Mouse (Mus musculus) heart, embryonic 11.5 days (tissue): Measurements from ENCODE around the gene Anks1. TPM values are rescaled to one million over a fixed set of nuclear protein-coding genes. Genes with fewer than 3 reads are reported as not detected.

Experiments
- ATAC-seq: fragments of 200-750 bp; cut with Nextera tagmentation; replicated peaks from 2 replicates; pipeline ENCODE4 v1.8.0; 2017; ENCODE audit warnings: moderate library complexity; ENCODE audit not compliant: insufficient number of reproducible peaks, low FRiP score, low TSS enrichment
- H3K27ac ChIP-seq: fragments of 300-500 bp; sonication (generic); 2 replicates; pipeline ENCODE4 v1.5.1; 2014; ENCODE audit warnings: mild to moderate bottlenecking, low read depth, low read length
- H3K27me3 ChIP-seq: fragments of 300-500 bp; sonication (generic); 2 replicates; pipeline ENCODE4 v1.6.1; 2014; ENCODE audit warnings: mild to moderate bottlenecking, low read length, mixed read lengths; ENCODE audit not compliant: control insufficient read depth, insufficient read depth
- H3K36me3 ChIP-seq: fragments of 300-500 bp; sonication (generic); 2 replicates; pipeline ENCODE4 v1.6.1; 2014; ENCODE audit warnings: mild to moderate bottlenecking, low read length, moderate library complexity, mixed read lengths; ENCODE audit not compliant: control insufficient read depth, insufficient read depth
- H3K4me1 ChIP-seq: fragments of 300-500 bp; sonication (generic); 2 replicates; pipeline ENCODE4 v1.6.1; 2014; ENCODE audit warnings: low read length; ENCODE audit not compliant: control insufficient read depth, insufficient read depth
- H3K4me2 ChIP-seq: fragments of 300-500 bp; sonication (generic); 2 replicates; pipeline ENCODE4 v1.6.1; 2014; ENCODE audit warnings: mild to moderate bottlenecking, moderate library complexity
- H3K4me3 ChIP-seq: fragments of 300-500 bp; sonication (generic); 2 replicates; pipeline ENCODE4 v1.5.1; 2014; ENCODE audit warnings: low read depth, low read length
- H3K9ac ChIP-seq: fragments of 300-500 bp; sonication (generic); 2 replicates; pipeline ENCODE4 v1.6.1; 2014; ENCODE audit warnings: mild to moderate bottlenecking, low read depth, low read length, moderate library complexity
- H3K9me3 ChIP-seq: fragments of 300-500 bp; sonication (generic); replicated peaks from 2 replicates; pipeline ENCODE4 v1.6.1; 2016; ENCODE audit warnings: low read length; ENCODE audit not compliant: control insufficient read depth
- WGBS: fragments of 180-500 bp; shearing (Covaris S2); extraction: QIAGEN DNeasy Blood & Tissue Kit; methylation state at CpG from one replicate; pipeline ENCODE4 v1.1.7; 2014; ENCODE audit not compliant: insufficient replicate concordance; 5-methylcytosine and 5-hydroxymethylcytosine counted together
- polyA plus RNA-seq: library from polyadenylated mRNA; unstranded; fragments of >200 nt; fragmentation: Nextera tagmentation; extraction: Ambion mirVana; gene quantifications from 2 replicates; pipeline ENCODE4 v1.2.1, GENCODE M21; 2014

The Anks1 gene
- polyA plus RNA-seq, 1 experiment from 2014 or later = 6.9 TPM

- Histone ChIP-seq H3K9me3 (no peaks in the 10 kb centered on the region), H3K27ac (no peak overlapping the region), H3K4me1 (peaks cover 2% of the 10 kb centered on the region; the same call in 1 of the 2 replicates), H3K27me3 (no peaks in the 10 kb centered on the region), H3K4me3 (no peak overlapping the region), H3K4me2 (no peak overlapping the region), H3K36me3 (peaks cover 24% of the 10 kb centered on the region), H3K9ac (no peak overlapping the region)
- 76% methylated on average over 19 of the region's 19 CpGs for WGBS
- ATAC-seq = no peak
Observed at GRCm38 (mm10) chr17:27886499-27887210, 22.5 kb upstream of the Anks1 start.

- Histone ChIP-seq H3K4me3 (peak overlapping the region; percentile 98), H3K4me2 (peak overlapping the region; percentile 97), H3K9ac (peak overlapping the region; percentile 93), H3K27ac (peak overlapping the region; percentile 66), H3K27me3 (no peaks in the 10 kb centered on the region), H3K4me1 (peaks cover 5% of the 10 kb centered on the region), H3K36me3 (peaks cover 3% of the 10 kb centered on the region), H3K9me3 (no peaks in the 10 kb centered on the region)
- under 1% methylated on average over 45 of the region's 45 CpGs for WGBS
- ATAC-seq = peak; percentile 58; the same call in 1 of the 2 replicates
Observed at GRCm38 (mm10) chr17:27907512-27908205, 1.4 kb upstream of the Anks1 start.

DNA sequence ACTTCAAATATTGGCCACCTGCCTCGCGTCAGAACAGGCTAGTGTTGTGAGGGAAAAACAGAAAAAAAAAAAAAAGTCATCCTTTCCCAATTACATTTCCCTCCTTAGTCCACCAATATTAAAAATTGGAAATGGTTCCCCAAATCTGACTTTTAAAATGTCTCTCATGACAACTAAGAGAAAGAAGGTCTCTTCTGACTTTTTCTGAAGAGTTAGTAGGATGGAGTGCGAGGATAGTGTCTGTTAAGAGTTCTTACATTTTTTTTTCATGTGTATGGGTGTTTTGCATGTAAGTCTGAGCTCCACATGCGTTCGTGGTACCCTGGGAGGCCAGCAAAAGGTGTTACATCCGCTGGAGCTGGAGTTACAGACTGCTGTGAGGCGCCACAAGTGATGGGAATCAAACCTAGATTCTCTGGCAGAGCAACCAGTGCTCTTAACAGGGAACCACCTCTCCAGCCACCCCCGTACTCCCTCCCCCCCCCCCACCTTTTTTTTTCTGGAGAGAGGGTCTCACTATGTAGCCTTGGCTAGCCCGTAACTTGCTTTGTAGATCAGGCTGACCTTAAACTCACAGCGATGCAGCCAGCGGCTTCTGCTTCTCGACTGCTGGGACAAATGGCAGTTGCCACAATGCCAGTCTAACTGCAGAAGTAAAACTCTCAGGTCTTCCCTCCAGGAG lies 759 bp upstream of the Anks1 start:
- H3K36me3 ChIP-seq = no peaks in the 10 kb centered on the region; the same call in 1 of the 2 replicates
- peak overlapping the region; percentile 66 for H3K27ac ChIP-seq
- no peaks in the 10 kb centered on the region for H3K27me3 ChIP-seq
- peak overlapping the region; percentile 98 for H3K4me3 ChIP-seq
- ATAC-seq = 0 out of 2 replicates have a peak, but pooled peaks have one; percentile 3
- H3K9ac ChIP-seq = peak overlapping the region; percentile 93
- H3K4me1 ChIP-seq = peaks cover 5% of the 10 kb centered on the region
- under 1% methylated on average over 12 of the region's 12 CpGs for WGBS
- H3K4me2 ChIP-seq = peak overlapping the region; percentile 97
- no peaks in the 10 kb centered on the region for H3K9me3 ChIP-seq

GRCm38 (mm10) chr17:27909622-27910500 lies 755 bp downstream of the Anks1 start, which contains the start of gene Taf11:
TSS of gene Taf11 (minus strand) at chr17:27909844.
- Histone ChIP-seq H3K4me3 (peak within 1 kb of the TSS; percentile 98), H3K27me3 (no peaks in the 10 kb centered on the region), H3K4me1 (peaks cover 5% of the 10 kb centered on the region), H3K9me3 (no peaks in the 10 kb centered on the region), H3K9ac (peak within 1 kb of the TSS; percentile 87), H3K27ac (peak within 1 kb of the TSS; percentile 66), H3K36me3 (no peaks in the 10 kb centered on the region; the same call in 1 of the 2 replicates), H3K4me2 (peak within 1 kb of the TSS; percentile 97)
- ATAC-seq = peak; percentile 33; the same call in 1 of the 2 replicates
- WGBS = 1% methylated on average over 51 of the region's 53 CpGs

DNA sequence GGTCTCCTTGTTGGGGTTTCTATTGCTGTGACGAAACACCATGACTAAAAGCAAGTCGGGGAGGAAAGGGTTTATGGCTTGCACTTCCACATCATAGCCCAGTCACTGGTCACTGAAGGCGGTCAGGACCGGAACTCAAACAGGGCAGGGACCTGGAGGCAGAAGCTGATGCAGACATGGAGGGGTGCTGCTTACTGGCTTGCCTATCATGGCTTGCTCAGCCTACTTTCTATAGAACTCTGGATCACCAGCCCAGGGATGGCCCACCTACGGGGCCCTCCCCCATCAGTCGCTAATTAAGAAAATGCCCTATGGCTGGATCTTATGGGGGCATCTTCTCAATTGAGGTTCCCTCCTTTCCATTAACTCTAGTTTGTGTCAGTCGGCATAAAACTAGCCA lies 2.3 kb downstream of the Anks1 start:
- Histone ChIP-seq H3K27ac (no peak overlapping the region), H3K9ac (no peak overlapping the region), H3K4me2 (no peak overlapping the region), H3K4me3 (no peak overlapping the region), H3K9me3 (no peaks in the 10 kb centered on the region), H3K4me1 (peaks cover 5% of the 10 kb centered on the region), H3K27me3 (no peaks in the 10 kb centered on the region), H3K36me3 (no peaks in the 10 kb centered on the region)
- no peak for ATAC-seq
- WGBS = 83% methylated on average over 7 of the region's 7 CpGs

DNA sequence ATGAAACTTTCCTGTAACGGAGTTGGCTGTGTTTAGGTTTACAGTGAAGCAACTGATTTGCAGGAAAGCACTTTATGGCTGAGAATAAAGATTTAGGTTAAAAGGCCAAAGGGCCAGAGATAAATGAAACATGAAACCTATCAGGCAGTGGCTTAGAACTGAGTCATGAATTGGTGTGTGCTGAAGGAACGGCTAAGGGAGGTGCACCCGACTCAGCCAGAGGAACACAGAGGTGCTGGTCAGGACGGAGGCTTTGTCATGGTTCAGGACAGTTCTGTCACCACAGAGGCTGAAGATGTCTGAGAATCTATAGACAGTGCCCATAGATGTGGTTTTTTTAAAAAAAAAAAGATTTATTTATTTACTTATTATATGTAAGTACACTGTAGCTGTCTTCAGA lies 5.6 kb downstream of the Anks1 start:
- H3K4me1 ChIP-seq = peaks cover 5% of the 10 kb centered on the region
- H3K36me3 ChIP-seq = no peaks in the 10 kb centered on the region
- H3K4me3 ChIP-seq = no peak overlapping the region
- H3K27ac ChIP-seq = no peak overlapping the region
- no peaks in the 10 kb centered on the region for H3K27me3 ChIP-seq
- ATAC-seq = no peak
- H3K9ac ChIP-seq = no peak overlapping the region
- H3K9me3 ChIP-seq = no peaks in the 10 kb centered on the region
- WGBS = 79% methylated on average over 4 of the region's 4 CpGs
- no peak overlapping the region for H3K4me2 ChIP-seq

DNA sequence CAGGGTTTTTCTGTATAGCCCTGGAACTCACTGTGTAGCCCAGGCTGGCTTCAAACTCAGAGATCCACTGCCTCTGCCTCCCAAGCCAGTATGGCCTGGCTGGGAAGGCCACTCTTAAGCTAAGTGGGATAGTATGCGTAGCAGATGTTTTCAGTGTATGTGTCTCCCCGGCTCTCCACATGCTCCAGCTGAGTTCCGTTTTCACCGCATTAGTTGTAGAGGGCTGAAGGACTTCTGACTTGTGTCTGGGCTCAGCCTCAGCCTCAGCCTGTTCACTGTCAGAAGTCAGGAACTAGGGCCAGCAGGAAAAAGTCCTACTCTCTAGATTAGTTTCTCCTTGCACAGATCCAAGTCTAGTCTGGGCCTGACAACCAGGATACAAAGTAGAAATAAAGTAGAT lies 7.3 kb downstream of the Anks1 start:
- WGBS = 54% methylated on average over 4 of the region's 4 CpGs
- H3K27me3 ChIP-seq = no peaks in the 10 kb centered on the region
- no peak overlapping the region for H3K9ac ChIP-seq
- no peak overlapping the region for H3K4me2 ChIP-seq
- H3K4me1 ChIP-seq = no peaks in the 10 kb centered on the region; the same call in 1 of the 2 replicates
- no peak overlapping the region for H3K27ac ChIP-seq
- no peaks in the 10 kb centered on the region for H3K36me3 ChIP-seq
- no peaks in the 10 kb centered on the region for H3K9me3 ChIP-seq
- no peak for ATAC-seq
- no peak overlapping the region for H3K4me3 ChIP-seq

DNA sequence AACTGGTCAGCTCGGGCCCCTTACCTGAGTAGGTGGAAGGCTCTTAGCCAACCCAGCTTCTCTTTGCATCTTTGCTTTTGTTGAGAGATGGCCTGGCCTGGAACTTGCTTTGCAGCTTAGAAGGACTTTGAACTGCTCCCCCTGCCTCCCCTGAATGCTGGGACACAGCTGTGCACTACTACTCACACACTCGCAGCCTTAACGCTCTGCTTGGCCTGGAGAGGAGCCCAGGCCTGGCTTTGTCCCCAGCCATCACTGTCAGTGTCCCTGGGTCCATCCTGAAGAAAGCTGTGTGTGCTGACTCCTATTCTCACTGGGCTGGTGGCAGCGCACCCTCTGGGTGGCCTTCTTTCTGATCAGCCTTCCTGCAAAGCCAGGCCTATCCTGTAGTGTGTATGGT lies 11.6 kb downstream of the Anks1 start:
- 85% methylated on average over 4 of the region's 4 CpGs for WGBS
- H3K27ac ChIP-seq = no peak overlapping the region

More for the DNA sequence above, 11.6 kb downstream of the Anks1 start:
- ATAC-seq = no peak
- Histone ChIP-seq H3K4me1 (no peaks in the 10 kb centered on the region; the same call in 1 of the 2 replicates), H3K9ac (no peak overlapping the region), H3K9me3 (no peaks in the 10 kb centered on the region), H3K4me2 (no peak overlapping the region), H3K27me3 (no peaks in the 10 kb centered on the region), H3K36me3 (no peaks in the 10 kb centered on the region), H3K4me3 (no peak overlapping the region)
